Mouse (Mus musculus) large intestine, adult 2 months (tissue): Measurements from ENCODE around the gene Aph1c. TPM values are rescaled to one million over a fixed set of nuclear protein-coding genes. Genes with fewer than 3 reads are reported as not detected.
"Not testable (repeated sequence)": the region's sequence is repeated elsewhere in the genome, so short reads cannot be mapped to it uniquely, and the experiment has no call there.

Experiments used
- DNase-seq: peaks from one replicate; pipeline ENCODE4 v3.0.0-alpha.2; 2012; ENCODE audit warnings: low read depth, low spot score
- WGBS: fragments of 180-500 bp; shearing (Covaris S2); methylation state at CpG from one replicate; pipeline ENCODE4 v1.1.7; 2018; 5-methylcytosine and 5-hydroxymethylcytosine counted together
- polyA plus RNA-seq: library from polyadenylated mRNA; depleted of rRNA; stranded (reverse); fragments of >200 nt; gene quantifications from 2 replicates; pipeline ENCODE4 v1.2.3, GENCODE M21; 2012

Gene Aph1c
- polyA plus RNA-seq, 1 experiment = 0.26 TPM

- DNase-seq = no peak
- WGBS = 91% methylated on average over 5 of the region's 5 CpGs
Measured at GRCm38 (mm10) chr9:66846822-66847221, 12.3 kb upstream of the Aph1c start.

- peak; percentile 10 for DNase-seq
- under 1% methylated on average over 24 of the region's 24 CpGs for whole genome bisulfite sequencing
Measured at GRCm38 (mm10) chr9:66835097-66835480, 563 bp upstream of the Aph1c start.

GRCm38 (mm10) chr9:66833851-66834250, 675 bp downstream of the Aph1c start:
- WGBS = 43% methylated on average over 7 of the region's 7 CpGs

GRCm38 (mm10) chr9:66832366-66832908, 2.1 kb downstream of the Aph1c start:
- 73% methylated on average over 4 of the region's 4 CpGs for WGBS

More at GRCm38 (mm10) chr9:66833851-66834250, 675 bp downstream of the Aph1c start:
- DNase-seq = no peak

GRCm38 (mm10) chr9:66825990-66826389, 8.5 kb downstream of the Aph1c start:
- 15% methylated on average over 1 of the region's 1 CpGs for WGBS
- peak; percentile 24 for DNase-seq

More at GRCm38 (mm10) chr9:66832366-66832908, 2.1 kb downstream of the Aph1c start:
- DNase-seq = no peak

- not testable (repeated sequence) for DNase-seq
- WGBS = 86% methylated on average over 1 of the region's 5 CpGs
Measured at GRCm38 (mm10) chr9:66822255-66822654, 12.3 kb downstream of the Aph1c start.

- no peak for DNase-seq
- 71% methylated on average over 5 of the region's 5 CpGs for WGBS
Measured at GRCm38 (mm10) chr9:66820996-66821395, 13.5 kb downstream of the Aph1c start.

- WGBS = 74% methylated on average over 2 of the region's 2 CpGs
- DNase-seq = no peak
Measured at GRCm38 (mm10) chr9:66813392-66813791, 21.1 kb downstream of the Aph1c start.

- not testable (repeated sequence) for DNase-seq
- WGBS = 13% methylated on average over 31 of the region's 37 CpGs
Measured at GRCm38 (mm10) chr9:66805951-66806350, 28.6 kb downstream of the Aph1c start.

- WGBS = 64% methylated on average over 12 of the region's 12 CpGs
Measured at GRCm38 (mm10) chr9:66801947-66802346, 32.6 kb downstream of the Aph1c start.

GRCm38 (mm10) chr9:66796739-66797138, 37.8 kb downstream of the Aph1c start, which contains the start of gene Gm10647:
Gene Gm10647 (plus strand): TSS chr9:66797039.
- 72% methylated on average over 5 of the region's 5 CpGs for WGBS

More at GRCm38 (mm10) chr9:66801947-66802346, 32.6 kb downstream of the Aph1c start:
- DNase-seq = no peak

GRCm38 (mm10) chr9:66795464-66796324, 38.8 kb downstream of the Aph1c start, which contains the start of gene Aph1b:
Gene Aph1b (minus strand): TSS chr9:66795490.
- WGBS = under 1% methylated on average over 42 of the region's 42 CpGs

More at GRCm38 (mm10) chr9:66796739-66797138, 37.8 kb downstream of the Aph1c start, which contains the start of gene Gm10647:
- no peak for DNase-seq

GRCm38 (mm10) chr9:66794629-66795463, 39.7 kb downstream of the Aph1c start:
- 2% methylated on average over 43 of the region's 43 CpGs for WGBS
- DNase-seq = peak; percentile 25

More at GRCm38 (mm10) chr9:66795464-66796324, 38.8 kb downstream of the Aph1c start, which contains the start of gene Aph1b:
- DNase-seq = peak; percentile 95

GRCm38 (mm10) chr9:66787821-66788220, 46.7 kb downstream of the Aph1c start:
- WGBS = 3% methylated on average over 2 of the region's 2 CpGs
- peak; percentile 51 for DNase-seq

GRCm38 (mm10) chr9:66784552-66784951, 50.0 kb downstream of the Aph1c start:
- not testable (repeated sequence) for DNase-seq
- 58% methylated on average over 2 of the region's 3 CpGs for WGBS

GRCm38 (mm10) chr9:66770701-66771100, 63.8 kb downstream of the Aph1c start:
- no peak for DNase-seq

GRCm38 (mm10) chr9:66769275-66769674, 65.3 kb downstream of the Aph1c start:
- DNase-seq = peak; percentile 83
- WGBS = 28% methylated on average over 3 of the region's 3 CpGs

GRCm38 (mm10) chr9:66768721-66769120, 65.8 kb downstream of the Aph1c start:
- 67% methylated on average over 1 of the region's 1 CpGs for WGBS
- no peak for DNase-seq
